In genomic region chr4:154465123-154465522, GRCm38 (mm10) we compare ENCODE assay signal across 17 mouse cellular contexts.
"Had no signal": no experiment of that assay in that cellular context is flagged by ENCODE, and none has a peak within 500 bp of the region (broad histone marks: within the 10 kb centered on the region; RNA-seq: fewer than 3 reads in every experiment).

No protein-coding gene starts in this region.

- H3K9me3 ChIP-seq: liver, embryonic 13.5 days; neural tube, embryonic 13.5 days had no signal

- H3K27me3 ChIP-seq: liver, embryonic 13.5 days had no signal

- H3K9ac ChIP-seq: liver, embryonic 13.5 days; neural tube, embryonic 13.5 days had no signal

- H3K4me2 ChIP-seq: liver, embryonic 13.5 days; midbrain, embryonic 11.5 days; neural tube, embryonic 13.5 days had no signal

- H3K36me3 ChIP-seq: liver, embryonic 13.5 days; neural tube, embryonic 13.5 days had no signal

- H3K27ac ChIP-seq: left cerebral cortex, adult 2 months; liver, embryonic 13.5 days; neural tube, embryonic 13.5 days had no signal

- H3K4me1 ChIP-seq: liver, embryonic 13.5 days had no signal

- H3K4me3 ChIP-seq: left cerebral cortex, adult 2 months; liver, embryonic 13.5 days; myocyte; neural tube, embryonic 13.5 days had no signal

- DNase-seq: kidney, adult 18-20 months; kidney, adult 9 months; kidney, postnatal 14 days; kidney, postnatal 4 days; liver, embryonic 13.5 days; lung, adult 2 months; lung, postnatal 14 days; lung, postnatal 4 days; right cerebral cortex, postnatal 14 days; right cerebral cortex, postnatal 4 days; thymus, adult 18-20 months; thymus, postnatal 36 days had no signal

- ATAC-seq: midbrain, embryonic 16.5 days had no signal
